Mouse (Mus musculus): Measurements from ENCODE around the gene Apopt1. TPM values are rescaled to one million over a fixed set of nuclear protein-coding genes. Genes with fewer than 3 reads are reported as not detected.

Gene Apopt1
- polyA plus RNA-seq, 1 experiment from 2014 or later: 25.8 TPM

DNA sequence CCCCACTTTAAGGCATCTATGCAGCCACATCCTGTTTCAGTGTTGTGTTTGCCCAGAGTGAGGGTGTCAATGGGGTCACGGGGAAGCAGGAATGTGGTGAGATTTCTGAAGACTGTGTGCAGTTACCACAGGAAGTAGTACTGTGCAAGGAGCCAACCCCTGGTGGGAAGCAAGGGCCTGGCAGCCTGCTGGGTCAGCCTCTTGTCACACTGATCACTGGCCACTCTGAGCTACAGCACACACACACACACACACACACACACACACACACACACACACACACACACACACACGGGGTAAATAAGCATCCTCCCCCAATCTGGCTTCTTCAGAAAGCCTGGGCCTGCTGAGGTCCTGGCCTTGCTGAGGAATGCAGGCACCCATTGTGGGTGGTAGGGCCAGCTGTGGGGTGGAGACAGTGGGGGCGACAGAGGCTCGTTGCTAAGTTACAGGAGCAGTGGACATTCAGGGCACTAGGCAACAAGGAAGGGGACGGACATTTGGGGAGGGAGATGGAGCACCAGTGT lies 21.7 kb upstream of the Apopt1 start:
- Histone ChIP-seq H3K79me2 (ENCODE audit: inconsistent target) (no peaks in the 10 kb centered on the region), H3K27ac (peak overlapping the region; percentile 21), H3K36me3 (ENCODE audit: inconsistent target) (no peaks in the 10 kb centered on the region), H3K4me3 (ENCODE audit: inconsistent target) (no peak overlapping the region)
- 27% methylated on average over 5 of the region's 5 CpGs for WGBS (ENCODE audit: missing documents)

GRCm38 (mm10) chr12:111692899-111693298 lies 20.2 kb upstream of the Apopt1 start:
- no peaks in the 10 kb centered on the region for H3K36me3 ChIP-seq (ENCODE audit: inconsistent target)
- H3K4me3 ChIP-seq (ENCODE audit: inconsistent target): no peak overlapping the region
- no peak overlapping the region for H3K27ac ChIP-seq
- 90% methylated on average over 5 of the region's 5 CpGs for WGBS (ENCODE audit: missing documents)
- H3K79me2 ChIP-seq (ENCODE audit: inconsistent target): no peaks in the 10 kb centered on the region

DNA sequence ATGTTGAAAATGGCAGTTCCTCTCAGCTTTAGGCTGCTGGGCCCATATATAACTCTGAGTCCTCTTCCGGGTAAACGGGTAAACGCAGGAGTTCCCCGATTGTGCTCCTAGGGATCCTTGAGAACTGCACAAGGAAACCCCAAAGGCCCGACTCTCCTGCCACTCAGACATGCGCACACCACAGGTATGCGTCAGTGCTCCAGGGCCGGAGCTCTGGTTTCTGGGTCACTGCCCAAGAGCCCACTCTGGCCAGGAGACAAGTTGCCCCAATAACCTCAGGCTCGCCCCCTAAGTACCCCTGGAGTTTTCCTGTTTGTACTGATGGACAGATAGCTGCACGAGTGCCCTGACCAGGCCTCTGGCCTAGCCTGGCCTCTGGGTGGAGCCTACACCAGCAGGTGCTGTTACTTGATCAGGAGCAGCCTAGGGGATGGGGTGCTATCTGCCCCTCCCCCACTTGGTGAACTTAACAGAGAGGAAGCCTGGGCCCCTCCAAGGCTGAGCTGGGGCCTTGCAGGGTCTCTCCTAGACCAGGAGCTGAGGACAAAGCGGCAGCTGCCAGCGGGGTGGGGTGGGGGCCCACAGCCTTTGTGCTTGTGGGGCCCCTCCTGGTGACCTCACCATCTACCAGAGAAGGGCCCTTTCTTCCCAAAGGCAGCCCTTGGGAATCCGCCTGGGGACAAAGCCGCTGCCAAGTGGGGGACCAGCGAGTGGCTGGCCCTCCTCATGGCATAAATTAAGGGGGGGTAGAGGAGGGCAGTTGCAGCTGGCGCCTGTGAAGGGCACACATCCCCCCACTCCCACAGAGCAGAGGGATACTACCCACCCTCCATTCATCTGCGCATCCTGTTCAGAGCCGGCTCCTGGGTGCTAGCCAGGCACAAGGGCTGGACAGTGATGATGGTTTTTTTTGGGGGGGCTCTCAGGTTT lies 19.5 kb upstream of the Apopt1 start:
- H3K36me3 ChIP-seq (ENCODE audit: inconsistent target): no peaks in the 10 kb centered on the region
- WGBS (ENCODE audit: missing documents): 86% methylated on average over 18 of the region's 18 CpGs

DNA sequence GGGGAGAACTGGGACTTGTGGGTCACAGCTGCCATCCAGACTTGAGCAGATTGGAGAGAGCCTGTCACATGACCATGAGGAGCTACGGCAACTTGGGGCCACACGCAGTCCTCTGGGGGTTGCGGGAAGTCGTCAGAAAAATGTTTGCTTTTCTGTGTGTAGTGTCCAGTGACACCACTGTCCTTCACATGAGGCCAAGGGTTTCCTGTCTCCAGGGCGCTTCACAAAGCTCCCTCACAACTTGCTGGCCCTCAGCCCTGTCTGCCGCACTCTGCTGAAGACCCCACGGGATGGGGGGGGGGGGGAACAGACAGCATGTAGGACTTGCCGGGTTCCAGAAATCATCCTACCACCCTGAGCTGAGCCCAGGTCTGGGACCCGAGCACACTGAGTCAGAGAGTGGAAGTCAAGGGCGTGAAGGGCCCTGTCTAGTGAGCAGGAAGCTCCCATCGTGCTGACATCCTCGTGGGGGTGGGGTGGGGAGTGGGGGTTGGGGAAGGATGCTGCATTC lies 18.7 kb upstream of the Apopt1 start:
- Histone ChIP-seq H3K79me2 (ENCODE audit: inconsistent target) (no peaks in the 10 kb centered on the region), H3K4me3 (ENCODE audit: inconsistent target) (no peak overlapping the region), H3K36me3 (ENCODE audit: inconsistent target) (no peaks in the 10 kb centered on the region), H3K27ac (peak overlapping the region; percentile 45)
- WGBS (ENCODE audit: missing documents): 38% methylated on average over 12 of the region's 12 CpGs

More for the DNA sequence above, 19.5 kb upstream of the Apopt1 start:
- Histone ChIP-seq H3K27ac (peak overlapping the region; percentile 45), H3K79me2 (ENCODE audit: inconsistent target) (no peaks in the 10 kb centered on the region), H3K4me3 (ENCODE audit: inconsistent target) (no peak overlapping the region)

DNA sequence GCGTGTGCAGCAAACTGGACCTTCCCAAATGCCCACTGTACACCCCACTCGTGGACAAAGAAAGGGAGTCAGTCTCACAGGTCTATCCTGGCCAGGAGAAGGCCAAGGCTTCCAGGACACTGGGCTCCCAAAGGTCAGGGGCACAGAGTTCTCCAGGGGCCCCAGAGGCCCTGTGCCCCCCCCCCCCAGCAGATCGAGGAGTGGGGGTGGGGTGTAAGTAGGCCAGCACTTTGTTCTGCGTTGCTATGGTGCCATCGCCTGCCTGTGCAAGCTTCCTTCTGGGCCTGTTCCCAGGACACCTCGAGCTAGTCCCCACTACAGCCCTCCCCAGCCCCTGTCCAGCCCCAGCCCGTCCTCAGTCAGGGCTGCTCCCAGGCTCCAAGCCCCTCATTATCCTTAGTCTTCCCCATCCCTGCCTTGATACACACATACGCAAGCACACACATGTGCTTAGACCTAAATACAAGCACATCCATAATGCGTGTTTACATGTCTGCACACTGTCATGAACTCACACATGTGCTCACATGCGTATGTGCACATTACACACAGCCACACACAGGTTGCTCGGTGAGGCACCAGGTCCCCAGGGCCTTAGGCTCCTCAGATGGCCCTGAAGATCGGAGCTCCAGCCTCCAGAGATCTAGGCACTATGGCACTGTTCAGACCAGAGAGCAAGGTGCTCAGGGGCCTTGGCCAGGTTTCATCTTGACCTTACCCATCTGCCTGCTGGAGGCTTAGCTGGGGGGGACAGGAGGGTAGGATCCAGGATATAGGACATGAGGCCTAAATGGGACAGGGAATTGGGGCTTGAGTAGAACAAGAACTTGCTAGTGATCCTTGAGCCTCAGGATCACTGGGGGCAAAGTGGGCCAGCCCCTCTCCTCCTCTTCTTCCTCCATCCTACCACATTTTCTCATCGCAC lies 17.9 kb upstream of the Apopt1 start:
- no peaks in the 10 kb centered on the region for H3K36me3 ChIP-seq (ENCODE audit: inconsistent target)
- H3K79me2 ChIP-seq (ENCODE audit: inconsistent target): no peaks in the 10 kb centered on the region
- no peak overlapping the region for H3K4me3 ChIP-seq (ENCODE audit: inconsistent target)
- peak overlapping the region; percentile 45 for H3K27ac ChIP-seq
- 80% methylated on average over 13 of the region's 13 CpGs for whole genome bisulfite sequencing (ENCODE audit: missing documents)

GRCm38 (mm10) chr12:111696239-111696638 lies 16.8 kb upstream of the Apopt1 start:
- no peak overlapping the region for H3K4me3 ChIP-seq (ENCODE audit: inconsistent target)
- 34% methylated on average over 6 of the region's 6 CpGs for WGBS (ENCODE audit: missing documents)
- H3K79me2 ChIP-seq (ENCODE audit: inconsistent target): no peaks in the 10 kb centered on the region
- H3K36me3 ChIP-seq (ENCODE audit: inconsistent target): no peaks in the 10 kb centered on the region
- H3K27ac ChIP-seq: peak overlapping the region; percentile 4; the same call in 1 of the 2 replicates

GRCm38 (mm10) chr12:111697708-111698107 lies 15.4 kb upstream of the Apopt1 start:
- 66% methylated on average over 4 of the region's 4 CpGs for WGBS (ENCODE audit: missing documents)
- H3K36me3 ChIP-seq (ENCODE audit: inconsistent target): no peaks in the 10 kb centered on the region
- H3K4me3 ChIP-seq (ENCODE audit: inconsistent target): no peak overlapping the region
- H3K79me2 ChIP-seq (ENCODE audit: inconsistent target): no peaks in the 10 kb centered on the region
- H3K27ac ChIP-seq: no peak overlapping the region

GRCm38 (mm10) chr12:111698346-111698913 lies 14.6 kb upstream of the Apopt1 start:
- Histone ChIP-seq H3K79me2 (ENCODE audit: inconsistent target) (no peaks in the 10 kb centered on the region), H3K4me3 (ENCODE audit: inconsistent target) (no peak overlapping the region), H3K27ac (no peak overlapping the region), H3K36me3 (ENCODE audit: inconsistent target) (no peaks in the 10 kb centered on the region)
- WGBS (ENCODE audit: missing documents): 91% methylated on average over 6 of the region's 6 CpGs

DNA sequence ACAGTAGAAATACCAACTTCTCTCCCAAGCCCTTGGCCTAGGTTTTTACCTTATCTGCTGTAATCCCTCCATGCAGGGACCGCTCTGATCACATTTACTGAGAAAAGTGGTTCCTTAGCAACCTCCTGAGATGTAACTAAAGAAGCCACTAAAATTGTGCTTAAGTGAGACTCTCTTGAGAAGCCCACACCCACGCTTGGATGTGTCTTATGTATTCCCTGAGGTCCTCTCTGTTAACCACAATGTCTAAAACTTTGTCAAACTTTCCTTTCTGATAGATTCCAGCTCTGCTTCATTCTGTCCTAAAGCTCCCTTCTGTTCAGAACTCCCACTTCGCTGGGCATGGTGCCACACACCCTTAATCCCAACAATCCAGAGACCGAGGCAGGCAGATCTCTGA lies 13.5 kb upstream of the Apopt1 start:
- WGBS (ENCODE audit: missing documents): 94% methylated on average over 4 of the region's 4 CpGs
- Histone ChIP-seq H3K79me2 (ENCODE audit: inconsistent target) (no peaks in the 10 kb centered on the region), H3K27ac (no peak overlapping the region), H3K36me3 (ENCODE audit: inconsistent target) (no peaks in the 10 kb centered on the region), H3K4me3 (ENCODE audit: inconsistent target) (no peak overlapping the region)

DNA sequence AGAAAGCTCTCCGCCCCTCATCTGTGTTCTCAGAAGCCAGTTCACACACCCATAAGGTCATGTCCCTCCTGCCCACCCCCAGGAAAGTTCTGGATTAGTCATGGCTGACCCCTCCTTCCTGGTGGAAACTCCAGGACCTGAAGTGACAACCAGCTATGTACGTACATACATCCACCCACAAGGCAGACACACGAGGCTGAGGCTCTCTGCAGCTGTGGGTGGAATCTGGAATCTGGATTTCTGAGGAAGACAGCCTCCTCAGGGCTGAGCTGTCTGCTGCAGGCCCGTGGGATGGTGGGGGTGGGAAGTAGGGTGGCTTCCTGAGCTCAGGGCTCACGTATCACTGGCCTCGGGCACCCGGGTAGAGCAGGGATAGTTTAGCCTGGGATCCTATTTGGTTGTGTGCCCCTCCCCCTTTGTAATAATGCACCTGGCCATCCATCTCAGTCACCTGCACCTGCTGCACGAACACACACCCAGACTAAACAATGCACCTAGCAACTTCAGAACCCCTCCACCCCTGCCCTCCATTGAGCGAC lies 12.1 kb upstream of the Apopt1 start:
- no peaks in the 10 kb centered on the region for H3K36me3 ChIP-seq (ENCODE audit: inconsistent target)
- no peak overlapping the region for H3K27ac ChIP-seq
- H3K4me3 ChIP-seq (ENCODE audit: inconsistent target): no peak overlapping the region
- 84% methylated on average over 9 of the region's 9 CpGs for WGBS (ENCODE audit: missing documents)
- H3K79me2 ChIP-seq (ENCODE audit: inconsistent target): no peaks in the 10 kb centered on the region

DNA sequence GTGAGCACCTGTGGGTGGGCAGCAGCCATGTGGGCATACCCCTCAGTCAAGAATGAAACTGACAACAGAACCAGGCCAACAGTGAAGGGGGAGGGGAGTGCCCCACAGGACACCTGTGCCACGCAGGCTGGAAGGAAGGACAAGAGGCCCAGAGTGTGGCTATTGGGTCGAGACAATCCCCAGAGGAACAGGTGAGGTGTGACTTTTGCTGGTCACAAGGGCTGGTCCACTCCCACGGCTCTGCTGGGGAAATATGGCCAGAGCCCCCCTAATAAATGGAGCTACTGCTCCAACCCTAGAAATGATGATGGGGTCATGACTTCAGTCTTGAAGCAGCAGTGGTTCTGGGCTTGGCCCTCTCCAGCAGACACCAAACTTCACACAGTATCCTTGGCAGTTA lies 9.8 kb upstream of the Apopt1 start:
- Histone ChIP-seq H3K36me3 (ENCODE audit: inconsistent target) (no peaks in the 10 kb centered on the region), H3K79me2 (ENCODE audit: inconsistent target) (no peaks in the 10 kb centered on the region), H3K4me3 (ENCODE audit: inconsistent target) (no peak overlapping the region), H3K27ac (no peak overlapping the region)
- WGBS (ENCODE audit: missing documents): 67% methylated on average over 3 of the region's 3 CpGs

DNA sequence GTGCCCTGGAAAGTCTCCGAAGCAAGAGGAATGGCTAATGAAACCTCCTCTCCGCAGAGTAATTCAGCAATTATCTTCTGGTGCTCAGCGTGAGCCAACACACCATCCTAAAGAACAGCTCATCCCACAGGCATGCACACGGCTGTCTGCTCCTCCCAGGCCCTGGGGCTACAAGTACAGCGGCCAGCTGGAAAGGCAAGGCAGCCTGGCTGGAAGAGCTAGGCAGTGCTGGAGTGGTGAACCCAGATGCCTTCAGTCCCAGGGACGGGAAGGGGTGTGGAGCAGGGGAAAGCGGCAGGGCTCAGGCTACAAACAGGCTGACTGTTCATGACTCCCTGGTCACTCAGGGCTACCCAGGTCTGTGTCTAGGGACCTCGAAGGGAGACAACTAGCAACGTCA lies 8.5 kb upstream of the Apopt1 start:
- Histone ChIP-seq H3K4me3 (ENCODE audit: inconsistent target) (no peak overlapping the region), H3K79me2 (ENCODE audit: inconsistent target) (no peaks in the 10 kb centered on the region), H3K27ac (no peak overlapping the region), H3K36me3 (ENCODE audit: inconsistent target) (peaks cover 10% of the 10 kb centered on the region; the same call in 1 of the 2 replicates)
- 91% methylated on average over 9 of the region's 9 CpGs for WGBS (ENCODE audit: missing documents)

DNA sequence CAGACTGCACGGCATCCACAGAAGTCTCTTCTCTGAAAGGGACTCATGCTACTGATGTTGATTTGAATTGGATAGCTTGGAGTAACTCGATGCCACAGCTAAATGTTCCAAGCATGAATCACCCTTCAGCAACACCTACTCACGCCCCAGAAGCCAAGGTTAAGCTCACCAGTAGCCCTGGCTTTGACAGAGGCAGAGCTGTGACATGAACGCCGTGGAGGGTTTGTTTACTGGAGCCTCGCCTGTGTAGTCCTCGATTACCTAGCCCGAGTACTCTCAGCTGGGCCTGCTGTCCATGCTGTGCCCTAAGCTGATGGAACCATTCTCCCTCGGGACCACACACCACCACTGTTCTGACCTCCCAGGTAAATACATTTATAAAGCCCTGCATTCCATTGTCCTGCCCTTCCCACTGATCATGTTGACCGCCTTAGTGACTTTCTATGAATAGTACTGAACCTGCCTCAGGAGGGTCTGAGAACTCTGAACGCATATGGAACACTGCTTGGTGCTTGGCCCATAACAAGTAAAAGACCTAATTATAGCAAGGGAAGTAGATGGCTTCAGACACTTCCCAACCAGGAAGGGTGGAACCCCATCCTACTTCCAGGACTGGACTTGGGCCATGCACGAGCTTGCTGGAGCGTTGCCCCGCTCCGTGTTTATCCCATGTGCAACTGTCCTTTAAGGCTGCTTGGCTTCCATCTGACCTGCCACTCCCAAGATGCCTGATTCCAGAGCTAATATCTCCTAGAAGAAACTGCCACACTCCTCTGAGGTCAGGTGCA lies 7.7 kb upstream of the Apopt1 start:
- H3K4me3 ChIP-seq (ENCODE audit: inconsistent target): no peak overlapping the region
- peaks cover 18% of the 10 kb centered on the region for H3K36me3 ChIP-seq (ENCODE audit: inconsistent target)
- H3K79me2 ChIP-seq (ENCODE audit: inconsistent target): peaks cover 2% of the 10 kb centered on the region; the same call in 1 of the 2 replicates
- no peak overlapping the region for H3K27ac ChIP-seq
- WGBS (ENCODE audit: missing documents): 85% methylated on average over 15 of the region's 15 CpGs

Measured in macrophage (primary cell).